Mouse (Mus musculus) layer of hippocampus, postnatal 36 days (tissue): Measurements from ENCODE around the gene Nr2f6. TPM values are rescaled to one million over a fixed set of nuclear protein-coding genes. Genes with fewer than 3 reads are reported as not detected.
A peak's percentile ranks its signal among the peaks of the same experiment; 100 is the strongest.

Source experiments
- DNase-seq, 2 experiments: peaks; one replicate each; pipeline ENCODE4 v3.0.0; 2022
- total RNA-seq, 2 experiments: library from RNA; stranded (reverse); gene quantifications; 2 replicates each; pipeline ENCODE4 v1.2.3; 2021

Gene Nr2f6
- total RNA-seq = 10 to 100 TPM; 42.6 to 47.1 TPM

DNA sequence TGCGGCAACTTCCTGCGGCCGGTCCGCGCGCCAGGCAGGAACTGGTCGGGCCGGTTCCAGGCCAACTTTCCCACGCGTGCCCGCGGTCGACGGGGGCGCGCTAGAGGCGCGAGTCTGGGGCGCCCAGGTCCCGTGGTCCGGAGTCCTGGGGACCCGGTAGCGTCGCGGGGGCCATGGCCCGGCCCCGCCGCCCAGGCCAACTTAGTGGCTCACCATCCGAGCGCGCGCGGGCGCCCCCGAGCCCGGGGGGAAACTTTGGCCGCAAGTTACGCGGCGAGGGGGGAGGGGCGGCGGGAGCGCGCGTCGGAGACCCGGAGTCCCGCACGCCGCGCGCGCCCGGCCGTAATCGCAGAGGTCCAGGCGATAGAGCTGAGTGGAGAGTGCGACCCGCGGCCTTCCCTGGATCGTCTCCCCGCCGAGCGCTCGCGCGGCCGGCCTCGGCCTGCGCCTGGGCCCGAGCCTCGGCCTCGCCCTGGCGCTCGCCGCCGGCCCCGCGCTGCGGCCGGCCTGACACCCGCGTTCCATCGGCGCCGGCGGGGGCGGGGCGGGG, at the start of gene Nr2f6:
Gene Nr2f6, minus strand, starts transcription at position 540 of the 550 bp plus-strand sequence.
- DNase-seq = peak in 1 of 2 experiments; percentile 50

- no peak for DNase-seq
Measured at GRCm38 (mm10) chr8:71422121-71422520, 40.4 kb upstream of the Nr2f6 start.

DNA sequence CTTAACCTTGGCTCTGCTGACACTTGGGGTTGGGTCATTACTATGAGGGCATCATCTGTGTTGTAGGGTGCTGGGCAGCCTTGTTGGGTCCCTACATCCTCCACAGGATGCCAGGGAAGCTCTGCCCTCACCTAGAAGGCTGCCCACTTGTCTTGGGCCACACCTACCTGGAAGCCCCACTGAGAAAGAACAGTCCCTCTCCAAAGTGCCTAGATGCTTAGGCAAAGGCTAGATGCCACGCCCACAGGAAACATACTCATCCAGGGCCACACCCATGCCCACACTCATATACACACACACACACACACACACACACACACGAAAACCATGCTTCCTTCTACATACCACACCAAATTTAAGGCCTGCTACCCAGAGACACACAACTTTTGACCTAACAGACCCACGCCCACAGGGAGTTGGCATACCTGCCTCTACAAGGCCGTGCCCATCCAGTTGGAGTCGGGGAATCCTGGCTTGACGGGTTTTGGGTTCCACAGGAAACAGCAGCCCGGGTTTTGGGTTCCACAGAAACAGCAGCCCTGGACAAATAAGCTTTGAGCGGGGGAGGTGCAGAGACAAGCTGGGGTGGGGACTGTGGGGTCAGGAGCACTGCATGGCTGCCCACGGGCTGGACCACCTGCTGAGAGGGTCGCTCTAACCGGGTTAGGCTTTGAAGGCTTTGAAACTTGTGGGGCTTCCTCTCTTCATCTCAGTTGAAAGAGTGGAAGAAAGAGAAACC, 29.9 kb upstream of the Nr2f6 start:
- DNase-seq = no peak

DNA sequence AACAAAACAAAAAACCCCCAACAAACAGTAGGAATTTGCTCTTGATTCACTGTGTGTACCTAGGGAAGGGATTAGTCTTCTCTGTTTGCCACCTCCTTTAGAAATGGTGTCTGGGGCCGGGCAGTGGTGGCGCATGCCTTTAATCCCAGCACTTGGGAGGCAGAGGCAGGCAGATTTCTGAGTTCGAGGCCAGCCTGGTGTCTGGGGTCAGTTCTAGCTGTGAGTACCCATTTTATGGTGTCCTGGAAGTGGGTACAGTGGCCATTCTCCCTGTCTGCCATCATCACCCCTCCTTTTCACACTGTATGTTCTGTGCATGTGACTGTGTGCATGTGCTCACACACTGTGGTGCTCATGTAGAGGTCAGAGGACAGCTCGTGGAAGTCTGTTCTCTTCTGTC, 26.5 kb upstream of the Nr2f6 start:
- DNase-seq = no peak

GRCm38 (mm10) chr8:71407441-71407840, 25.7 kb upstream of the Nr2f6 start:
- no peak for DNase-seq

- no peak for DNase-seq
Measured at GRCm38 (mm10) chr8:71406099-71407015, 24.6 kb upstream of the Nr2f6 start.

GRCm38 (mm10) chr8:71405401-71406098, 23.8 kb upstream of the Nr2f6 start, which contains the start of gene Ankle1:
Ankle1 (plus strand) TSS chr8:71406010.
- peak; percentile 90 for DNase-seq

- no peak for DNase-seq
Measured at GRCm38 (mm10) chr8:71404951-71405351, 23.2 kb upstream of the Nr2f6 start.

GRCm38 (mm10) chr8:71404011-71404410, 22.3 kb upstream of the Nr2f6 start:
- DNase-seq = no peak

DNA sequence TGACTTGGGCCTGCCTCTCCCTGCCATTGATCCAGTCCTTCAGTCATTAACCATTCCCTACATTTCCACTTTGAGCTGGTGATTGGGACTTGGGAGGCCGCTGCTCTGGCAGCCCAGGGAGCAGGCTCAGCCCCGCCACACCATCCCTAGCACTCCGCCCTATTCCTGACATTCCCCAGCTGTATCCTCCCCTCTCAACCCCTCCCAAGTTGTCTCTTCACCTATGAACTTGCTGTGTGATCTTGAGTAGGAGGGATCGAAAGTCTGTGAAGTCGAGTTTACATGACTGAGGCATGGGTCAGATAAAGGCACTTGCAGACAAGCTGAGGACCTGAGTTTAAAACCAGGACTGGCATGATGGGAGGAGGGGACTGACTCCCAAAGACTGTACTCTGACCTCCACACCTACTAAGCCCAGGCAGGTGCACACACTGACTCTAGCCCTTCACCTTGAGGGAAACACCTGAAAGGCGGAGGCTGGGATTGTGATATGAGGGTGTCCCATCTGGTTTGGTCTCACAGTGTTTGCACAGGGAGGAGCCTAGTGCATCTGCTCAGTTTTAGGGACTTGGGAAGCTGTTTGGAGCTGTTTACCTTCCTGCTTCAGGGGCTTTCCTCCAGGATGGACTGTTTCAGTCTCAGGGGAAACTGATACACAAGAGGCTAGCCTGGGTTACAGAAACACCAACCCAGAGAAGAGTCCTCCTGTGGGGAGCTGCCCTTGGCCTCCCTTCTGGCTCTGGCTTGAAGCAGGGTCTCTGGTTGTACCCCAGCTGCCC, 21.5 kb upstream of the Nr2f6 start:
- no peak for DNase-seq

- DNase-seq = no peak
Measured at GRCm38 (mm10) chr8:71402446-71402964, 20.7 kb upstream of the Nr2f6 start.

DNA sequence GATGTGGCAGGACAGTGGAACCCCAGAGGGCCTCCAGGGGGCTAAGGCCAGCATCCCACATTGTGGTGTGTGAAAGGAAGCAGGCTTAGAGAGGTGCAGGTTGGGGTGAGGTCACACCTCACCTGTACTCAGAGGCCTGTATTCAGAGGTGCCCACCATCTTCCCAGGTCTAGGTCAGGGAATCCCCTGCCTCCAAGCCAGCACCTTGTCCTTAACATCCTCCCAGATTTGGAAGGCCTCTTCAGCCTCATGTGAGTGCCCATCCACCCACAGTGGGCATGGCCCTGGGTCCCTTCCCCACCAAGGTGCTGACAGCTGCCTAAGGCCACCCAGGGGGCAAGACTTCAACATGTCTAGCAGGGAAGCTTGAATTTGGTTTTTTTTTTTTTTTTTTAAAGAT, 19.7 kb upstream of the Nr2f6 start:
- no peak for DNase-seq

- DNase-seq = no peak
Measured at GRCm38 (mm10) chr8:71400826-71401225, 19.1 kb upstream of the Nr2f6 start.

GRCm38 (mm10) chr8:71397701-71398100, 15.9 kb upstream of the Nr2f6 start:
- no peak for DNase-seq

DNA sequence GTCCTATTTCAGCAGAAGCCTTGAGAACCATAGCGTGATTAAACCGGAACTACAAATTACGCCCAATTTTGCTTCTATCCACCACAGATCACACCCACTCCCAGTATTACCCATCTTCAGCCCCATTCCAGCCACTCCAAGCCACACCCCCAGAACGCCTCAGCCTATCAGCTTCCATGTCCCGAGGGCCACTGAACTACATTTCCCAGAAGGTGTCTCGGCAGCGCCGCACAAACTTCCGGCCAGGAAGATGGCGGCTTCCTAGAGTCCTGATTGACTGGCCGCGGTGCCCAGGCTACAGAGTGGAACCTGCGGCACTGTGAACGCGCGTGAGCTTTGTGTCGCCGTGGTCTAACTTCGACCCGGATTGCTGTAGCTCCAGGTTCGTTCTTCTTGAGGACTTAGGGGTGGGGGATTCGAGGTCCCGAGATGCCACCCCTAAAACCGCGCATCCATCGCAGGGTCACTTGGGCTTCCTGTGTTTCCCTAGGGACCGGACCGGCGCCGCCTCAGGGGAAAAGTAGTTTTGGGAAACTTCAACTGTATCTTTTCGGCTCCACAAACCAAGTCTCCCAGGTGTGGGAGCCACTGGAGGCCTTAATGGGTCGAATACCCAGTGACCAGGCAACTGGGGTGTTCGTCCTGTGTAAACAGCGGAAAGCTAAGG, 15.0 kb upstream of the Nr2f6 start, which contains the start of gene Babam1:
Gene Babam1, plus strand, starts transcription at position 223 of the 667 bp plus-strand sequence.
- peak; percentile 92 for DNase-seq

DNA sequence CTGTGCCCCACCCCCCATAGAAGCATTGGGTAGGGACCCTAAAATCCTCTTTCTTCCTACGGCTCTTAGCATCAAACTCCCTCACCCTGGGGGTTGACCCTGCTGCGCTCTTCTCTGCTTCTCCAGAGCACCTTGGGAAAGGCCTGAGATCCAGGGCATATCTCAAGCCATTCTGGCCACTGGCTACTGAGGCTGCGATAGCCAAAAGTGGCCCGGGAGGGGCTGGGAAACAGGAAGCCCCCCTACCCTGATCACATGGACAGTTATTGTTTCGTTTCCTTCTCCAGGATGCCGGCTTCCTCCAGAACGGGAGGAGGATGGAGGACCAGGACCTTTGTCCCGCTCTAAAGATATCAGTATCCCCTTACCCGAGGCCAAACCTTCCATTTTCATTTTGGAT, 13.9 kb upstream of the Nr2f6 start, which contains the start of gene Ushbp1:
Gene Ushbp1, minus strand, starts transcription at position 174 of the 400 bp plus-strand sequence.
- DNase-seq = no peak

DNA sequence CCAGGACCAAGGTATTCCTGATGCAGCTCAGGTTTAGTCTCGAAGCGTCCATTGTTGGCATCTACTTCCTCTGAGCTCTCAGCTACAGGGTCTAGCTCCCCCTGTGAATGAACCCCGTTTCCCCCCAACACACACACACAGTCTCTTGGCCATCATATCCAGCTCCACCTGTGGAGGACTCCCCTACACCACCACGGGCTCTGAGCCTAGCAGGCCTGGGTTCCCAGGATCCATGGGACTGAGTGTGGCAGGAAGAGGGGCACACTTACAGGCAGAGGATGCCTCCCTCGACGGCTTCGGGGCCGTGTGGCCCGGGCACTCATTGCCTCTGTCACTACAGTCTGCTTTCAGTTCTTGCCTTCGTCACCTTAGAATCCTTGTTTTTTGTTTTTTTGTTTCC, 13.3 kb upstream of the Nr2f6 start:
- no peak for DNase-seq

- no peak for DNase-seq
Measured at GRCm38 (mm10) chr8:71394481-71394880, 12.7 kb upstream of the Nr2f6 start.

DNA sequence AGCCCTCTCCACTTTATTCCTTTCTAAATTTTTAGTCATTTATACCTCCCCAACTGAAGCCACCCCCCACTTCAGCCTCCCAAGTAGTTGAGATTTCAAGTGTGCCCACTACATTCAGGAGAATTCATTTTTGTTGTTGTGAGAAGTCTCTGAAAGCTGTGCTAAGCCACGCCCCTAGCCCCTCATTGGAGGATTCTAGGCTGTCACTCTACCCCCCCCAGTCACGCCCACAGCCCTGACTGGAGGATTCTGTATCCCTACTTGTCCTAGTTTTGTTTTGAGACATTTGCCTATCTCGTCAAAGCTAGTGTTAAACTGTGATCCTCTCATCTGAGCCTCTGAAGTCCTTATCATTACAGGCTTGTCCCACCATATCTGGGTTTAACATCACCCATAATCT, 11.1 kb upstream of the Nr2f6 start:
- DNase-seq = no peak

DNA sequence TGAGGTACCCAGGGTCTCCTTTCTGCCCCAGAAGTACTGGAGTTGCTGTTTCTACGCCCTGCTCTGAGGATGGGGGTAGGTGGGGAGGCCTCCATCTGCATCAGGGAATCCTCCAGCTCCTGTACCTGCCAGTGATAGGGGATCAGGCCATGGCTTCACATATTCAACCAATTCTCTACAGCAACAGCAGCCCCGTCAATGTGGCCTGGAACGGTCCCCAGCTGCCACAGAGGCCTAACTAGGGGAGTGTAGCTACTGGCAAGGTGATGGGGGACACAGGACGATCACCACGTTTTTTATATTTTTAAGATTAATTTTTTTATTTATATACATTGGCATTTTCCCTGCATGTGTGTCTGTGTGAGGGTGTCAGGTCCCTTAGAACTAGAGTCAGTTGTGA, 10.6 kb upstream of the Nr2f6 start:
- no peak for DNase-seq

DNA sequence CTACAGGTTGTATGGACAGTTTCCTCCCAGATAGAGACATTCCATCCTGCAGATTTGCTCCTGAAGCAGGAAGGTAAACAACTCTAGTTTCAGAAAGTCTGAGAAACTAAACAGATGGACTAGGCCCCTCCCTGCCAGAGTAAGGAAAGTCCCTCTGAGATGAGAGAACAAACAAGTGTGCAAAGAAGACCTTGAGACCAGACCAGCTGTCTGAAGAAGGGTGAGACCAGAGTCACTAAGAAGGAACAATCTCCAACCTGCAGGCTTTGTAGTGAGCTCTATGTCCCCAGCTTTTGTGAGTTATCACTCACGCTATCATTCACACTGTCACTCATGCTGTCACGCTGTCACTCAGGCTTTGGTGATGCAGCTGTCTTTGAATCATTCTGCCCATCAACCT, 9.9 kb upstream of the Nr2f6 start:
- DNase-seq = no peak
